ENCODE assay signal across 19 mouse cellular contexts in genomic region chr3:123191602-123192001, GRCm38 (mm10). TPM values are rescaled to one million over a fixed set of nuclear protein-coding genes. Genes with fewer than 3 reads are reported as not detected.
DNase-seq lines count a peak whose midpoint lies in the region; ATAC-seq lines count a peak whose summit lies in the region.
"Had no signal": no experiment of that assay in that cellular context is flagged by ENCODE, and none has a peak within 500 bp of the region (broad histone marks: within the 10 kb centered on the region; RNA-seq: fewer than 3 reads in every experiment).

No protein-coding gene starts in this region.

- H3K36me3 ChIP-seq in heart, embryonic 10.5 days: no peaks in the 10 kb centered on the region
- no peaks in the 10 kb centered on the region for H3K36me3 ChIP-seq in limb, embryonic 10.5 days
- H3K36me3 ChIP-seq: embryonic facial prominence, embryonic 10.5 days; embryonic facial prominence, embryonic 12.5 days; forebrain, embryonic 15.5 days had no signal

- no peaks in the 10 kb centered on the region for H3K27me3 ChIP-seq in heart, embryonic 10.5 days (ENCODE audit: insufficient read depth, poor library complexity, severe bottlenecking)
- H3K27me3 ChIP-seq in limb, embryonic 10.5 days (ENCODE audit: low read depth, poor library complexity, severe bottlenecking): no peaks in the 10 kb centered on the region
- H3K27me3 ChIP-seq: embryonic facial prominence, embryonic 12.5 days; forebrain, embryonic 13.5 days; forebrain, embryonic 15.5 days had no signal

- peak; percentile 55 for DNase-seq in heart, embryonic 10.5 days (ENCODE audit: low spot score)
- no peak for DNase-seq in heart, postnatal 10 days
- DNase-seq in limb, embryonic 10.5 days (ENCODE audit: low spot score): peak; percentile 21
- no peak for DNase-seq in natural killer cell, adult 2 months (ENCODE audit: low spot score in 2 of 2)
- DNase-seq in layer of hippocampus, postnatal 10 days (ENCODE audit: low spot score in 2 of 2): no peak
- DNase-seq: adrenal gland, adult 2 months; adrenal gland, postnatal 10 days; adrenal gland, postnatal 25 days; cerebellum, adult 11 months; cerebellum, adult 18-20 months; cerebellum, adult 8-10 months; cerebellum, adult 9-11 months; cerebellum, postnatal 14 days; cerebellum, postnatal 36 days had no signal

- H3K27ac ChIP-seq in heart, embryonic 10.5 days: no peak overlapping the region
- H3K27ac ChIP-seq in limb, embryonic 10.5 days: no peak overlapping the region
- H3K27ac ChIP-seq: embryonic facial prominence, embryonic 10.5 days; embryonic facial prominence, embryonic 12.5 days; forebrain, embryonic 13.5 days; forebrain, embryonic 15.5 days had no signal

- no peak overlapping the region for H3K4me3 ChIP-seq in heart, embryonic 10.5 days
- H3K4me3 ChIP-seq in limb, embryonic 10.5 days: no peak overlapping the region
- H3K4me3 ChIP-seq: embryonic facial prominence, embryonic 10.5 days; embryonic facial prominence, embryonic 12.5 days; forebrain, embryonic 13.5 days; forebrain, embryonic 15.5 days had no signal

- intact Hi-C loops in heart, postnatal 10 days (cut with DNase I): no loop called here

- H3K4me1 ChIP-seq in heart, embryonic 10.5 days: peaks cover 21% of the 10 kb centered on the region
- peaks cover 14% of the 10 kb centered on the region for H3K4me1 ChIP-seq in limb, embryonic 10.5 days

- H3K9me3 ChIP-seq in heart, embryonic 10.5 days: no peaks in the 10 kb centered on the region
- H3K9me3 ChIP-seq in limb, embryonic 10.5 days (replicated peaks): no peaks in the 10 kb centered on the region
- H3K9me3 ChIP-seq: embryonic facial prominence, embryonic 10.5 days; embryonic facial prominence, embryonic 12.5 days; forebrain, embryonic 13.5 days; forebrain, embryonic 15.5 days had no signal

- ATAC-seq in megakaryocyte-erythroid progenitor cell, adult 5-6 weeks (replicated peaks; ENCODE audit: low FRiP score, low TSS enrichment, poor library complexity, severe bottlenecking): peak; percentile 91
- ATAC-seq: forebrain, embryonic 13.5 days; forebrain, embryonic 15.5 days had no signal

RNA-seq across cellular contexts. Expression of gene Synpo2, which starts 44.3 kb away (rescaled TPM):
- 17.7 and 25.2 TPM in 2 replicates for polyA plus RNA-seq in heart, embryonic 10.5 days (2016; fragmentation: Nextera tagmentation; extraction: Ambion mirVana)
- 10 to 100 TPM; 37.8 to 43.1 TPM for total RNA-seq in heart, postnatal 10 days (2021)
- 0.87 and 2.7 TPM in 2 replicates for polyA plus RNA-seq in limb, embryonic 10.5 days (2016; fragmentation: Nextera tagmentation; extraction: Ambion mirVana)
- 3.6 and 10.3 TPM in 2 replicates for total RNA-seq in megakaryocyte-erythroid progenitor cell, adult 5-6 weeks (2014; fragmentation: Nextera tagmentation)
- 1.5 and 2.3 TPM in 2 replicates for total RNA-seq in megakaryocyte-erythroid progenitor cell, adult 5-6 weeks (2017)
- total RNA-seq in layer of hippocampus, postnatal 10 days (2021): 1 to 10 TPM; 2.8 to 4.2 TPM

Comparison
In these comparisons a context has a peak if more than half of its experiments do, and no peak if none do; other contexts are left out.
1. DNase-seq: peak in heart, embryonic 10.5 days (single experiment) and limb, embryonic 10.5 days (single experiment); none in heart, postnatal 10 days (0 of 2), natural killer cell, adult 2 months (0 of 2) and layer of hippocampus, postnatal 10 days (0 of 2).